Mouse (Mus musculus): ENCODE results near the gene Zfp148. TPM values are rescaled to one million over a fixed set of nuclear protein-coding genes. Genes with fewer than 3 reads are reported as not detected.

Gene Zfp148
- 19.4 and 21.4 TPM in 2 replicates for polyA plus RNA-seq (2012; rRNA removed)

DNA sequence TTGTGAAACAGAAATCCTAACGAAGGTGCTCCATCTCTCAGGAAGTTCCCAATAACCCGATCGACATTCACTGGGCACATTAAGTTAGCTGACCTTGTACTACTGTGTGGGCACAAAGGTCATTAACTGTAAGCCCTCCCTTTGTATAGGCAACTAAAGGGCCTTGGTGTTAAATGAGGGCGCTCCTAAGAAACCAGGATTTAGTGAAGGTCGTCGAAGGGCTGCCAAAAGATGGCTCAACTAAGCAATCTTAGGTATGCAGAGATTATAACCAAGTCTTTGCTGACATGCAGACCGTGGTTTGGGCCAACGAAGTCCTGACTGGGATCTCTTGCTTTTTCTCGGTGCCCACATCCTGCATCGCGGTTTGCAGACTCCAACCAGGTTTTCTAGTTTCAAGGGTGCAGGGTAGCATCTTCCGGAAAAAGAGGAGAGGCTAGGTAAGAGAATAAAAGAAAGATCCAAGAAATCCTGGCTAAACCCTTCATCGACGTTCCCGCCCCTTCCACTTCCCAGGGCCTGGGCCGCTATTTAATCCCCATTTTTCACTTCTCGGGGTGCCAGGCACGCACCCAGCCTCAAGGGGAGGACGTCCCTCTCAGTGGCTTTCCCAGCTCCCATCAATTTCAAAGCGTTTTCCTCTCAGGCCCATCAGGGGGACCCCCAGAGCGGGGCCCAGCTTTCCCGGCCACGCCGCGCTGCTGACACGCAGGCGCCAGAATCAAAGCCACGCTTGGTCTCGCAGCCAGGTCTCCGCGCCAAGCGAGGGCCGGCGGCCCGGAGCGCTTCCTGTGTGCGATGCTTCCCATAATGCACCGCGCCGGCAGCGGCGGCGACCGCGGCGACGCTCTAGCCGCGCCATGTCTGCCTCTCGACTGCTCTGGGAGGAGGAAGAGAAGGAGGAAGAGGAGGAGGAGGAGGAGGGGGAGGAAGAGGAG lies at the start of gene Zfp148:
TSS of gene Zfp148 (plus strand) at position 893 of the 938 bp plus-strand sequence.
- peak; percentile 88 for DNase-seq (ENCODE audit: low spot score)

DNA sequence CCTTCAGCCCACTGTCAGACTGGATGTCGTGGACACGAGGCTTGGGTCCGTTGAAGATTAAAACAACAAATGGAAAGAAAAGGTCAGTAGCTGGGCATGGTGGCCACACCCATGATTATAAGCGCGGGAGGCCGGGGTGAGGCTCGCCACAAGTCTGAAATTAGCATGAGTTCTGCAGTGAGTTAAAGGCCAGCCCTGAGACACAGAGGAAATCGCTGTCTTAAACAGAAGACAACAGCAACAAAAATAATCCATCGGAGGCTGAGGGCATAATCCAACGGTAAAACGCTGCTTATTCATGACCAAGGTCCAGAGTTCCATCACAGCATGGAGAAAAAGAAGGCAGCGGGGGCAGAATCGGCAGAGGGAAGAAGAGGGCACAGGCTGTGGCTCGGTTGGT lies 47.6 kb upstream of the Zfp148 start:
- DNase-seq (ENCODE audit: low spot score) = no peak

GRCm38 (mm10) chr16:33337177-33337576 lies 43.5 kb upstream of the Zfp148 start:
- DNase-seq (ENCODE audit: low spot score) = peak; percentile 54

DNA sequence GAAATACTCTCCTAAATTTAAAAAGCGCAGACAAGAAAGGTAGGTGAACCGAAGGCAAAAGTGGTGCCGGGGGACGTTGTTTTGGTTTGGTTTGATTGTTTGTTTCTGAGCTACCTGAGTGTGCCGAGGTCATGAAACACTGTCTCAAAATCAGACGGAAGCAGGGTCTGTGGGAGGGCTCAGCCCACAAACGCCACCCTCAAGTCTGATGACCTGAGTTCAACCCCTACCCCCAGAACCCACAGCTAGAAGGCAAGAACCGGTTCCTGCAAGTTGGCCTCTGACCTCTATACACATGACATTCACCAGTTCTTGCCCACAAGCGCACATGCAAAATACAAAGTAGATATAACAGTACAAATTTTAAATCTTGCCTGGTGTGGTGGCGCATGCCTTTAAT lies 43.0 kb upstream of the Zfp148 start:
- DNase-seq (ENCODE audit: low spot score) = no peak

DNA sequence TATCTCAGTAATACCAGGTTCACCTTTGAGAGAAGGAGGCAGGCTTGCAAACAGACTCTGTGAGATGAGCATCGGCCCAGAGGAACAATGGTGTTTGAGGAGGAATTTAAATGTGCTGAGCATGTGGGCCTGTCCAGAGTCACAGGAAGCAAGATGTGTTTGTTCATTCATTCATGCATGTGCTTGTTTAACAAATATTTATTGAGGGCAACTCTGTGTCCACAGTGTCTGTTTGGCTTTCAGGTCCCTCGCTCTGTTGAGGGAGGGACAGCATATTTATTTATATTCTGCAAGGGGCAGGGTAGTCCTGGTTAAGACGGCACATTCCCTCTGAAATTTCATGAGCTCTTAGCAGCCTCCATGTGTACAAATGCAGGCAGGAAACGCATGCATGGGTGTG lies 42.1 kb upstream of the Zfp148 start:
- no peak for DNase-seq (ENCODE audit: low spot score)

DNA sequence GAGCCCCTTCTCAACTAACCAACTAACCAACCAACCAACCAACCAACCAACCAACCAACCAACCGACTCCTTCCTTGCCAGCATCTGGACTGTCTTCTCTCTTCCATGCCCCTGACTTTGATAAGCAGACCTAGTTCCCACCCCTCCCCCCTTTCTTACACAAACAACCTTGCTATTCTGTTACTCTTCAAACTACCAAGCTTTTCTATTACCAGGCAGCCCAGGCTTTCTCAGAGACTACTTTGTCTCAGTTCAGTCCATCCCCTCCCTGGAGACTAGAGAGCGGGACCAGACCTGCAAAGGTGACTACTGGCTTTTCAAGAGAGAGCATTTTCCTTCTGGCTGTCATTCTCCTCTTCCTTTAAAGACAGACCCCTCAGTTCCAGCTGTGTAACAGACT lies 41.2 kb upstream of the Zfp148 start:
- DNase-seq (ENCODE audit: low spot score) = no peak

- DNase-seq (ENCODE audit: low spot score) = no peak
Observed at GRCm38 (mm10) chr16:33342356-33342755, 38.3 kb upstream of the Zfp148 start.

- DNase-seq (ENCODE audit: low spot score) = no peak
Observed at GRCm38 (mm10) chr16:33343106-33343505, 37.5 kb upstream of the Zfp148 start.

DNA sequence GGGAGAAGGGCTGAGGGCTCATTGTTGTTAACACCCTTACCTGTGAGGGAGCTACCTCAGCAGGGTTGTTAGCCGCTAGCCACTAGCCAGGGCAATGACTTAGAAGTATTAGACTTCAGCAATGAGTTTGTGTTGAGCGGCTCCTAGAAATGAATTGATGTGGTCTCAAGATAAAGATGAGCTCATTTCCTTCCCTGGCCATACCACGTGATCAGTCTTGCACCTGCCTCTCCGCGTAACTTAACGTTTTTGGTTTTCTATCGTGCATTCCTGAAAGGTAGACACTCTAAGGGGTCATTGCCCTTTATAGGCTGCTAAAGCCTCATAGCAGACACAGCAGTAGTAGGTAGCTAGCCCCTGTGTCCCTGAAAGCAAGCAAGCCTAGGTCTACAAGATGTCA lies 37.0 kb upstream of the Zfp148 start:
- DNase-seq (ENCODE audit: low spot score) = no peak

GRCm38 (mm10) chr16:33344379-33344778 lies 36.3 kb upstream of the Zfp148 start:
- no peak for DNase-seq (ENCODE audit: low spot score)

GRCm38 (mm10) chr16:33344875-33345274 lies 35.8 kb upstream of the Zfp148 start:
- no peak for DNase-seq (ENCODE audit: low spot score)

DNA sequence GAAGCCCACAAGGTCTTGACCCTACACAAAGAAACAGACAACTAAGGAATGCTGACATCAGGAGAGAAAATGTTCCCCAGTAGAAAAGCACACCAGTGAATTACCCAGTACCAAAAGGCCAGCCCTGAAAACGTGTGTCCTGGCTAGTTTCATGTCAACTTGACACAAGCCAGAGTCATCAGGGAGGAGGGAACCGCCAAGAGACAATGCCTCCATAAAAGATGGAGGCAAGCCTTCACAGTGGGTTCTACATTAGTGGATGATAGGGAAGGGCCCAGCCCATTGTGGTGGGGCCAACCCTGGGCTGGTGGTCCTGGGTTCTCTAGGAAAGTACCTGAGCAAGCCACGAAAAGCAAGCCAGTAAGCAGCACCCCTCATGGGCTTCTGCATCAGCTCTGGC lies 34.3 kb upstream of the Zfp148 start:
- no peak for DNase-seq (ENCODE audit: low spot score)

DNA sequence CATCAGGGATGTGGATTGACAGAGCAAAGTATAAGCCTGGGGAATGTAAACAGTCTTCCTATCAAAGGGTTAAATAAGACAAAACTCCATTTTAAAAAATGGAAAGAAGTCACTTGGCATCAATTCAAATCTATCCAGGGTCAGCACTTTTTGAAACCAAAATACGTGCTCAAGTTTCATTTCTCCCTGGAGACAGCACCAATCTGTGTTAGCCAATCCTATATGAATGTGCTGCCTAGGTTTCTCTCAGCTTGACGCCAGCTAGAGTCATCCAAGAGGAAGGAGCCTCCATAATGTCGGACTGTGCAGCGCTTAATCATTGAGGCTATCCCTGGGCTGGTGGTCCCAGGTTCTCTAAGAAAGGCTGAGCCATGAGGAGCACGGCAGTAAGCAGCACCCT lies 33.5 kb upstream of the Zfp148 start:
- no peak for DNase-seq (ENCODE audit: low spot score)

DNA sequence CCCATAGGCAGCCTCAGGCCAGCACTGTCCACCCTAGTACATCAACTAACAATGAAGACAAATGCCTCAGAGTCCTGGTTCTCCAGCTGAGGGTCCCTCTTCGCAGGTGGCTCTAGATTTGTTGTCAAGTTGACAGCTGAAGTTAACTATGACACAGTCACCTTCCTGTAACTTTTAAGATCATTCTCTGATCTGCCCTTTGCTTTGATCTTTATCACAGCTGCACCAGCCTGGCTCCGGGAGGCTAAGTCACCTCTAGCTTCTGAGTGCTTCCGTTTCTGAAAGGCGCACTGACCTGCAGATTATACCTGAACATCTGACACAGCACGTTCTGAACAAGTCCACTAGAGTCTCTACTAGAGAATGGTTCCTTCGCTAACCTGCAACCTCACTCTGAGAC lies 22.8 kb upstream of the Zfp148 start:
- DNase-seq (ENCODE audit: low spot score) = no peak

DNA sequence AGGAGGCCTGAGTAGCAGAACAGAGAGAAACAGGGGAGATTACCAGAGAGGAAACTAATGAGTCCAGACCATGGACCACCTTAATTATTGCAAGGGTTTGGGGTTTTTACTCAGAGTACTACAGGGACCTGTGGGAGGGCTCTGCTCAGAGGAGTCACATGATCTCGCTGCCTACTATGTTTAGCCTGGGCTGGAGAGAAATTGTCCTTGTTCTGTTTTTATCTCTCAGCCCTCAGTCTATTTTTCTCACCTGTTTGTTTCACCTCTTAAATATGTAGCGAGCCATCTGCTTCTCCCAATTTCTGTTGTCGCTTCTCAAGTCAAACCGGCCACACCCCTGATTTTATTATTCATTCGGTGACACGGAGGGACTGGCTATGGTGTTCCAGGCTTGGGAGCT lies 14.9 kb upstream of the Zfp148 start:
- DNase-seq (ENCODE audit: low spot score) = no peak

DNA sequence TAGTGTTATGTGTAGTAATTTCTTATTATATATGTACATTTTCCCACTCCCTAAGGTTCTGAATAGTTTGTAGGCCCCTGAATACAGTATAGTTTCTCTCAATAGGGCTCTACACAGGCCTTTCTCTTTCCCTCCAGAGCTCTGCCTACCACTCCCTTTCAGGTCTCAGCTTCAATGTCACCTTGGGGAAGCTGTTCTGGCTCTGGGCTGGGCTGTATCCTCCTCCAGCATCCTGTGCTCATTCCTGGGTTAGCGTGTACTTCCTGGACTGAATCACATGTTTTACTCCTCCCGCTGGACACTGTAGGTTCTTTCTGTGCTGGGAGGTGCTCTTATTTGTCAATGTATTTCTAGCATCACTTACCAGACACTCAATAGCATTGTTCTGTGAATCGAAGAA lies 12.0 kb upstream of the Zfp148 start:
- DNase-seq (ENCODE audit: low spot score) = no peak

DNA sequence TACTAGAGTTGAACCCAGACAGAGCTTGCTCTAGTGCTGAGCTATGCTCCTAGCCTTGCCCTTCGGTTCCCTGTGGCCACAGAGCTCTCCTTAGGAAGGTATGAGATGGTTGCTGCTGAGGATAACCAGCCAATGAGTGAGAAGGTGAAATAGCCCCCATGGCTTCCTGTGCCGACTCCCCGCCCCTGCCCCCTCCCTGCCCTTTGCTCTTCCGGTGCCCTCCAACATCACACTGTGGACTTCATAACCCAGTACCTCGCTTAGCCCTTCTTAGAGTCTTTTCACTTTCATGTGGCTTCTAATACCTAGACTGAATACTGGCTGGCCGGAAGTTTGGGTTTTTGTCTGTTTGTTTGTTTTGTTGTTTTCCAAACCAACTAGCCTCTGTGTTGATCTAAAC lies 9.8 kb upstream of the Zfp148 start:
- no peak for DNase-seq (ENCODE audit: low spot score)

GRCm38 (mm10) chr16:33372611-33373010 lies 8.0 kb upstream of the Zfp148 start:
- DNase-seq (ENCODE audit: low spot score) = no peak

- no peak for DNase-seq (ENCODE audit: low spot score)
Observed at GRCm38 (mm10) chr16:33373326-33373725, 7.3 kb upstream of the Zfp148 start.

GRCm38 (mm10) chr16:33376266-33376665 lies 4.4 kb upstream of the Zfp148 start:
- DNase-seq (ENCODE audit: low spot score) = no peak

DNA sequence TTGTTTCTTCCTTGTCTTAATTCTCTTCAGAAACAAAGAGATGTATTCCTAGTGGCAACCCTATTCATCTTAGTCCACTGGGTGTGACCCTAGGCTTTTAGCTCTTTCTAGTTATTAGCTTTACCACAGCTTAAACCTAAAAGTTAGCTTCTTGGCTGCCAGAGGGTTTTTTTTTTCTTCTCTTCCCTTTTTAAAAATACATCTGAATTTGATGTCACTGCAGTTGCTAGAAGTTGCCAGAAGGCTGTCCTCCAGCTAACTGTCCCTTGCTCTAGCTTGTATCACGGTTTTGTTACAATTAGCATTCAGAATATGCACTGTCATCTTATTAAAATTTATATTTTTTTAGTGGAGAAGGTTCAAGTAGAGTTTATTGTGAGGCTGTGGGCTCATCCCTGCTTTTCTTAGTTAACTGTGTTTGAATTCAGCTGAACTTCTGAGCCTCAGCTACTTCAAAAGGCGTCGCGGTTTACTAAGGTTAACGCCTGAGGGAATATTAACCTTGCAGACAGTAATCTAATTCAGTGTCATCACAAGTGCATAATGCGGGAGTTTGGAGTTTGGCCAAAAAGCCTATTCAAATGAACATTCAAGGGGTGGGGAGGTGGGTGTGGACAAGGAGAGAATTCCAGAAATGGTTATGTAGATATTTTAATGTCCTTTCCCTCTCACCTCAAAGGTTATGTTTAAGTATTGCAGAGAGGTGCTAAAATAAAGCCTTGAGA lies 1.3 kb upstream of the Zfp148 start:
- DNase-seq (ENCODE audit: low spot score) = no peak

- DNase-seq (ENCODE audit: low spot score) = peak; percentile 52
Observed at GRCm38 (mm10) chr16:33380882-33381613, 412 bp downstream of the Zfp148 start.

All from urinary bladder, adult 2 months (tissue).